Comparison of ENCODE assay signal across 8 mouse cellular contexts in the genomic region with DNA sequence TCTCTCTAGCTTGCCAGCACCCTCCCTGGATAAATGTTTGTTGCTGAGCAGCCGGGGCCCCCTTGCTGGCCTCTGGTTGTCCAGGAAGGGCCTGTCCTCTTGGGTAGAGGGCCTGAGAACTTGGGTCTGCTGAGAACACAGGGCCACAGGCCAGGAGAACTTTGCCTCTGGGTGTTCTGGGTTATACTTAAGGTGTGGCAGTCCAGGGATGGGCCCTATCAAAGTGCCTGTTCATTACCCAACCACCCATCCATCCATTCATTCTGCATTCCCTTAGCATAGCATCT. TPM values are rescaled to one million over a fixed set of nuclear protein-coding genes. Genes with fewer than 3 reads are reported as not detected.
DNase-seq lines count a peak whose midpoint lies in the region; ATAC-seq and TF ChIP-seq lines count a peak whose summit lies in the region.

No protein-coding gene starts in this region.

- TF ChIP-seq EP300 in lung, postnatal 0 days (IDR thresholded peaks at IDR 0.05): no peak

- H3K27me3 ChIP-seq in lung, postnatal 0 days (replicated peaks; ENCODE audit: insufficient read depth, low read length): no peaks in the 10 kb centered on the region
- no peaks in the 10 kb centered on the region for H3K27me3 ChIP-seq in limb, embryonic 14.5 days (ENCODE audit: control insufficient read depth, insufficient read depth, low read length)
- H3K27me3 ChIP-seq in stomach, embryonic 15.5 days (replicated peaks): no peaks in the 10 kb centered on the region

- H3K4me1 ChIP-seq in lung, postnatal 0 days (ENCODE audit: insufficient read depth, low read depth, low read length): peaks cover 16% of the 10 kb centered on the region
- peaks cover 7% of the 10 kb centered on the region for H3K4me1 ChIP-seq in limb, embryonic 14.5 days (ENCODE audit: control insufficient read depth, insufficient read depth, low read length)
- peaks cover 19% of the 10 kb centered on the region for H3K4me1 ChIP-seq in stomach, embryonic 15.5 days

- intact Hi-C loops in gastrocnemius, postnatal 36 days (cut with DNase I): no loop called here

- peak overlapping the region; percentile 73 for H3K9ac ChIP-seq in lung, postnatal 0 days (replicated peaks; ENCODE audit: low read depth)
- H3K9ac ChIP-seq in limb, embryonic 14.5 days (ENCODE audit: low read depth, low read length, severe bottlenecking): peak overlapping the region; percentile 59
- H3K9ac ChIP-seq in stomach, embryonic 15.5 days: peak overlapping the region; percentile 92; the same call in 1 of the 2 replicates

- H3K4me2 ChIP-seq in lung, postnatal 0 days (replicated peaks; ENCODE audit: low read depth, low read length): peak overlapping the region; percentile 81
- peak overlapping the region; percentile 91 for H3K4me2 ChIP-seq in limb, embryonic 14.5 days (replicated peaks; ENCODE audit: low read depth, low read length, severe bottlenecking)
- peak overlapping the region; percentile 93 for H3K4me2 ChIP-seq in stomach, embryonic 15.5 days

- DNase-seq in CD4-positive, CD25-positive, alpha-beta regulatory T cell, adult 2 months (ENCODE audit: low read depth, low spot score): peak; percentile 14
- no peak for DNase-seq in lung, postnatal 0 days (ENCODE audit: low spot score)
- DNase-seq in lung, postnatal 10 days: no peak
- no peak for DNase-seq in limb, embryonic 14.5 days (ENCODE audit: low spot score)
- DNase-seq in adipocyte (ENCODE audit: low spot score): no peak
- DNase-seq in gastrocnemius, postnatal 36 days: no peak

- H3K36me3 ChIP-seq in lung, postnatal 0 days (ENCODE audit: insufficient read depth, low read length): 0 out of 2 replicates have a peak, but pooled peaks cover 18% of the 10 kb centered on the region
- peaks cover 25% of the 10 kb centered on the region for H3K36me3 ChIP-seq in limb, embryonic 14.5 days (ENCODE audit: control insufficient read depth, insufficient read depth, low read length)
- H3K36me3 ChIP-seq in stomach, embryonic 15.5 days: peaks cover 20% of the 10 kb centered on the region

- ATAC-seq in CD4-positive, CD25-positive, alpha-beta regulatory T cell, adult 4 months: no peak
- peak; percentile 6 for ATAC-seq in lung, postnatal 0 days
- no peak for ATAC-seq in limb, embryonic 14.5 days (ENCODE audit: low FRiP score, low read depth)
- no peak for ATAC-seq in stomach, embryonic 15.5 days (ENCODE audit: insufficient read depth, low FRiP score, low read depth)

- H3K9me3 ChIP-seq in lung, postnatal 0 days (ENCODE audit: low read length): no peaks in the 10 kb centered on the region
- no peaks in the 10 kb centered on the region for H3K9me3 ChIP-seq in limb, embryonic 14.5 days (ENCODE audit: control insufficient read depth, low read length)
- no peaks in the 10 kb centered on the region for H3K9me3 ChIP-seq in stomach, embryonic 15.5 days

- peak overlapping the region; percentile 92 for H3K27ac ChIP-seq in lung, postnatal 0 days (ENCODE audit: low read length)
- 0 out of 2 replicates have a peak overlapping the region, but pooled peaks have one; percentile 23 for H3K27ac ChIP-seq in limb, embryonic 14.5 days (replicated peaks; ENCODE audit: low read depth, low read length)
- peak overlapping the region; percentile 93 for H3K27ac ChIP-seq in stomach, embryonic 15.5 days

- WGBS in lung, postnatal 0 days: 33% methylated on average over 1 of the region's 1 CpGs
- WGBS in limb, embryonic 14.5 days: 61% methylated on average over 1 of the region's 1 CpGs
- WGBS in stomach, embryonic 15.5 days: 42% methylated on average over 1 of the region's 1 CpGs

- TF ChIP-seq POLR2A in limb, embryonic 14.5 days (IDR thresholded peaks at IDR 0.05; ENCODE audit: borderline replicate concordance, extremely low read depth, insufficient read depth, insufficient read length): no peak

- peak overlapping the region; percentile 87 for H3K4me3 ChIP-seq in lung, postnatal 0 days (ENCODE audit: low read depth, low read length)
- peak overlapping the region; percentile 77 for H3K4me3 ChIP-seq in limb, embryonic 14.5 days (replicated peaks; ENCODE audit: low read length)
- peak overlapping the region; percentile 97 for H3K4me3 ChIP-seq in stomach, embryonic 15.5 days (replicated peaks)

- no peak for TF ChIP-seq CTCF in lung, postnatal 0 days (IDR thresholded peaks at IDR 0.05)

RNA-seq across cellular contexts. Expression of a gene that starts 1.3 kb away (rescaled TPM):
- polyA plus RNA-seq in CD4-positive, CD25-positive, alpha-beta regulatory T cell, adult 4 months (2017; shearing (Covaris generic)): 10 to 100 TPM; 16.9 to 28.1 TPM
- 25.0 and 26.1 TPM in 2 replicates for polyA plus RNA-seq in lung, postnatal 0 days (2015; fragmentation: Nextera tagmentation; extraction: Ambion mirVana)
- 49.8 and 71.3 TPM in 2 replicates for polyA plus RNA-seq in limb, embryonic 14.5 days (2012; rRNA removed)
- polyA plus RNA-seq in limb, embryonic 14.5 days (2014; fragmentation: Nextera tagmentation; extraction: Ambion mirVana): 30.9 and 31.8 TPM in 2 replicates
- polyA plus RNA-seq in stomach, embryonic 15.5 days (2015; fragmentation: Nextera tagmentation; extraction: Ambion mirVana): 42.5 and 45.5 TPM in 2 replicates
- 1 to 10 TPM; 5.5 to 6.7 TPM for total RNA-seq in gastrocnemius, postnatal 36 days (2021)

RNA-seq across cellular contexts. Expression of a gene that starts 22.3 kb away (rescaled TPM):
- 1 to 10 TPM; 1.1 to 2.2 TPM for polyA plus RNA-seq in CD4-positive, CD25-positive, alpha-beta regulatory T cell, adult 4 months (2017; shearing (Covaris generic))
- polyA plus RNA-seq in lung, postnatal 0 days (2015; fragmentation: Nextera tagmentation; extraction: Ambion mirVana): 36.5 and 37.4 TPM in 2 replicates
- polyA plus RNA-seq in limb, embryonic 14.5 days (2012; rRNA removed): 25.0 and 31.0 TPM in 2 replicates
- 33.4 and 36.1 TPM in 2 replicates for polyA plus RNA-seq in limb, embryonic 14.5 days (2014; fragmentation: Nextera tagmentation; extraction: Ambion mirVana)
- polyA plus RNA-seq in stomach, embryonic 15.5 days (2015; fragmentation: Nextera tagmentation; extraction: Ambion mirVana): 22.2 and 24.2 TPM in 2 replicates
- total RNA-seq in gastrocnemius, postnatal 36 days (2021): 100 to 1,000 TPM; 356 to 381 TPM

RNA-seq across cellular contexts. Expression of a gene that starts 22.5 kb away (rescaled TPM):
- polyA plus RNA-seq in CD4-positive, CD25-positive, alpha-beta regulatory T cell, adult 4 months (2017; shearing (Covaris generic)): 10 to 100 TPM; 37.8 to 86.7 TPM
- polyA plus RNA-seq in lung, postnatal 0 days (2015; fragmentation: Nextera tagmentation; extraction: Ambion mirVana): 88.0 and 93.3 TPM in 2 replicates
- polyA plus RNA-seq in limb, embryonic 14.5 days (2012; rRNA removed): 142 and 168 TPM in 2 replicates
- 74.5 and 87.6 TPM in 2 replicates for polyA plus RNA-seq in limb, embryonic 14.5 days (2014; fragmentation: Nextera tagmentation; extraction: Ambion mirVana)
- 128 and 137 TPM in 2 replicates for polyA plus RNA-seq in stomach, embryonic 15.5 days (2015; fragmentation: Nextera tagmentation; extraction: Ambion mirVana)
- total RNA-seq in gastrocnemius, postnatal 36 days (2021): 10 to 100 TPM; 55.1 to 58.9 TPM

RNA-seq across cellular contexts. Expression of a gene that starts 29.3 kb away (rescaled TPM):
- 1 to 10 TPM; 5.0 to 8.3 TPM for polyA plus RNA-seq in CD4-positive, CD25-positive, alpha-beta regulatory T cell, adult 4 months (2017; shearing (Covaris generic))
- 13.8 and 14.9 TPM in 2 replicates for polyA plus RNA-seq in lung, postnatal 0 days (2015; fragmentation: Nextera tagmentation; extraction: Ambion mirVana)
- 28.9 and 37.3 TPM in 2 replicates for polyA plus RNA-seq in limb, embryonic 14.5 days (2012; rRNA removed)
- 20.5 and 21.7 TPM in 2 replicates for polyA plus RNA-seq in limb, embryonic 14.5 days (2014; fragmentation: Nextera tagmentation; extraction: Ambion mirVana)
- 20.8 and 24.3 TPM in 2 replicates for polyA plus RNA-seq in stomach, embryonic 15.5 days (2015; fragmentation: Nextera tagmentation; extraction: Ambion mirVana)
- total RNA-seq in gastrocnemius, postnatal 36 days (2021): 10 to 100 TPM; 15.5 to 19.6 TPM

RNA-seq across cellular contexts. Expression of a gene that starts 34.2 kb away (rescaled TPM):
- 100 to 1,000 TPM in 1 of 2 experiments, 10 to 100 TPM in 1; 86.1 to 129 TPM for polyA plus RNA-seq in CD4-positive, CD25-positive, alpha-beta regulatory T cell, adult 4 months (2017; shearing (Covaris generic))
- 58.9 and 64.9 TPM in 2 replicates for polyA plus RNA-seq in lung, postnatal 0 days (2015; fragmentation: Nextera tagmentation; extraction: Ambion mirVana)
- polyA plus RNA-seq in limb, embryonic 14.5 days (2012; rRNA removed): 122 and 167 TPM in 2 replicates
- 64.8 and 70.1 TPM in 2 replicates for polyA plus RNA-seq in limb, embryonic 14.5 days (2014; fragmentation: Nextera tagmentation; extraction: Ambion mirVana)
- 92.6 and 94.6 TPM in 2 replicates for polyA plus RNA-seq in stomach, embryonic 15.5 days (2015; fragmentation: Nextera tagmentation; extraction: Ambion mirVana)
- total RNA-seq in gastrocnemius, postnatal 36 days (2021): 10 to 100 TPM; 16.3 to 17.6 TPM

Comparison
In these comparisons a context has a peak if more than half of its experiments do, and no peak if none do; other contexts are left out.
1. H3K27ac ChIP-seq: peak in every context shown above with its lines; median percentile 93 in stomach, embryonic 15.5 days; 92 in lung, postnatal 0 days; 23 in limb, embryonic 14.5 days.